Mouse (Mus musculus): Measurements from ENCODE around the gene Ppp1r3g. TPM values are rescaled to one million over a fixed set of nuclear protein-coding genes. Genes with fewer than 3 reads are reported as not detected.

Gene Ppp1r3g
- polyA plus RNA-seq, 1 experiment, result not detected

DNA sequence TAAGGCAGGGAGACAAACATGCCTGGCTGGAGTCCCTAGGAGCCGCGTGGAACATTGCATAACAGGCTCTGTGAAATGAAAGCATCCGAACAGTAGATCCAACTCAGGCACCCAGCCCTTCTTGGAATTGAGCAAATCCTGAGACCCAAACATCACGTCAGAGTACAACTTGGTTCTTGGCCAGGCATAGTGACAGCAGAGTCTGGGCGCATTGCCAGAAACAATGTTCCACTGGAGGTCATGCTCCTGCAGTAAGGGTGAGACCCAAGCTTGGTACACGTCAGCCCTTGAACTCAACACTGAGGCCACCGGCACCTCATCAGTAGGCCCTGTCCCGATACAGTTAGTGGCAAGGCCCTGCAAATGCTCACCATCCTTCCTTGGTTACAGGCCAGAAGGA, 35.4 kb downstream of the Ppp1r3g start:
- Histone ChIP-seq H3K27ac (ENCODE audit: insufficient read depth, low read length) (no peak overlapping the region), H3K4me1 (ENCODE audit: control insufficient read depth, insufficient read depth, low read length) (no peaks in the 10 kb centered on the region), H3K4me3 (ENCODE audit: insufficient read depth, low read length) (no peak overlapping the region)
- no peak for TF ChIP-seq POLR2A (IDR thresholded peaks at IDR 0.05; ENCODE audit: low read depth, low read length)
- no peak for TF ChIP-seq CTCF (IDR thresholded peaks at IDR 0.05; ENCODE audit: borderline replicate concordance, insufficient read depth, low read length)

GRCm38 (mm10) chr13:35995231-35995630, 36.6 kb downstream of the Ppp1r3g start:
- Histone ChIP-seq H3K4me3 (ENCODE audit: insufficient read depth, low read length) (no peak overlapping the region), H3K27ac (ENCODE audit: insufficient read depth, low read length) (no peak overlapping the region), H3K4me1 (ENCODE audit: control insufficient read depth, insufficient read depth, low read length) (no peaks in the 10 kb centered on the region)
- no peak for TF ChIP-seq POLR2A (IDR thresholded peaks at IDR 0.05; ENCODE audit: low read depth, low read length)
- TF ChIP-seq CTCF (IDR thresholded peaks at IDR 0.05; ENCODE audit: borderline replicate concordance, insufficient read depth, low read length), result no peak

DNA sequence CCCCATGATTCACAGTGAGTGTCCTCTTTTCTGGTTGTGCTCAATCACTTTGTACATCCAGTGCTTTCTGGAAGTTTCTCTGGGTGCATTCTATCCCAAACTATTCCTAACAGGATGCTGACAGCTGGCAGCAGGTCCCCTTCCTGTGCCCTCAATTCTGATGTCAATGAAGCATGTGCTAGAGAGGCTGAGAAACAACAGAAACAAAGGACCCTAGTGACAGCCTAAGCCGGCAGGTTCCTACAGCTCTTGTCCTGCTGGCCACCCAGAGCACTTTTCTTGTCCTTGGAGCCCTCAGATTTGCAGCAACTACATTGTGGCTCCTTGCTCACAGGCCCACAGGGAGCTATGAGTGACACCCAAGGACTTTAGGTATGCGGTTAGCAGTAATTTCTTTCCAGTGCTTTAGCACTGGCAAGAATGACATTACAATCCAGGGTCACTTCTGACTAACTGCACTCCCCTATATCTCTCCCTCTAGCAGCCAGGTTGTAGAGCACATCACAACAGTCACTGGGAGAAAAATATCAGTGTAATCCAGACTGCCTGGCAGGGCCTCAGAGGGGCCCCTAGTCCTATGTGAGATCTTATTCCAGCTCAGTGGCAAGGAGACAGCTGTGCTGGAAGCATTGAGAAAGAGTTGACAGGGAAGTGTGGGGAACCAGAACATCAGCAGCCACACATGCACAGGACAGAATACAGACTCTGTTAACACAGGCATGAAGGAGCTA, 37.2 kb downstream of the Ppp1r3g start:
- TF ChIP-seq CTCF (IDR thresholded peaks at IDR 0.05; ENCODE audit: borderline replicate concordance, insufficient read depth, low read length), result no peak
- no peak for TF ChIP-seq POLR2A (IDR thresholded peaks at IDR 0.05; ENCODE audit: low read depth, low read length)
- H3K27ac ChIP-seq (ENCODE audit: insufficient read depth, low read length), result no peak overlapping the region
- H3K4me3 ChIP-seq (ENCODE audit: insufficient read depth, low read length), result no peak overlapping the region
- no peaks in the 10 kb centered on the region for H3K4me1 ChIP-seq (ENCODE audit: control insufficient read depth, insufficient read depth, low read length)

- H3K4me1 ChIP-seq (ENCODE audit: control insufficient read depth, insufficient read depth, low read length), result no peaks in the 10 kb centered on the region
- H3K27ac ChIP-seq (ENCODE audit: insufficient read depth, low read length), result no peak overlapping the region
These were observed 39.0 kb downstream of the Ppp1r3g start for GRCm38 (mm10) chr13:35997606-35998005.

DNA sequence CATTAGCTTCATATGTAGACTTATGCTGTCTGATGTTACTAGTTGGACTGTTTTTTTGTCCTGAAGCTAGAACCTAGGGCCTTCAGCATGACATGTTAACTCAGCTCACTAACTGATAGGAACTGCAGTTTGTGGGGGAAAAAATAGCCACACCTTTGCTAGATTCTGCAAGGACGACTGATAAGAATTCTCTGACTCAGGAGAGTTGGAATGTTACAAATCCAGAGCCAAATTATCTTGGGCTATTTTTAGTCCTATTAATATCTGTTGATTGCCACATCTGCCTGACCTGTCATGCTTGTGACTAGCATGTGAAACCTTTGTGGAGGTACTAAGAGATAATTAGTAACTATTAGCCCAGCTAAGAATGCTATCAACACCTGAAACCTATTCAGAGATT, 42.2 kb downstream of the Ppp1r3g start:
- H3K4me1 ChIP-seq (ENCODE audit: control insufficient read depth, insufficient read depth, low read length), result no peaks in the 10 kb centered on the region
- no peak overlapping the region for H3K27ac ChIP-seq (ENCODE audit: insufficient read depth, low read length)
- TF ChIP-seq POLR2A (IDR thresholded peaks at IDR 0.05; ENCODE audit: low read depth, low read length) (no peak), CTCF (IDR thresholded peaks at IDR 0.05; ENCODE audit: borderline replicate concordance, insufficient read depth, low read length) (no peak)
- no peak overlapping the region for H3K4me3 ChIP-seq (ENCODE audit: insufficient read depth, low read length)

More at GRCm38 (mm10) chr13:35997606-35998005, 39.0 kb downstream of the Ppp1r3g start:
- no peak overlapping the region for H3K4me3 ChIP-seq (ENCODE audit: insufficient read depth, low read length)
- TF ChIP-seq CTCF (IDR thresholded peaks at IDR 0.05; ENCODE audit: borderline replicate concordance, insufficient read depth, low read length), result no peak
- TF ChIP-seq POLR2A (IDR thresholded peaks at IDR 0.05; ENCODE audit: low read depth, low read length), result no peak

DNA sequence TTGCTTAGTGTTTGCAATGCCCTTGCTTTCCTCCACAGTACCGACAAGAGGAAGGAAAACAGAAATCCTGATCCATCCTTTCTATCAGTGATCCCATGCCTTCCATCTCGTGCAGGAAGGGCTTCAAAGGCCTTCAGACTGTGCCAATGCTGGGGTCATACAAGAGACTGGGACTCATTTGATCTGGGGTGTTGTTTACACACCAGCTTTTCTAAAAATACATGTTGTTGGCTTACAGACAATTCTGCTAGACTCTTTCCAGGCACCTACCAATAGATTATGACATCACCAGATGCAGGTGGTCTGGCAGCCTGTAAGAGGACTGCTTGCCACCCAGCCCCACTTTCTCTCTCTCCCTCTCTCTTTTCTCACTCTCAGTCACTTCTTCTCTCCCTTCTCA, 51.3 kb downstream of the Ppp1r3g start:
- Histone ChIP-seq H3K4me3 (ENCODE audit: insufficient read depth, low read length) (no peak overlapping the region), H3K4me1 (ENCODE audit: control insufficient read depth, insufficient read depth, low read length) (no peaks in the 10 kb centered on the region), H3K27ac (ENCODE audit: insufficient read depth, low read length) (no peak overlapping the region)
- TF ChIP-seq POLR2A (IDR thresholded peaks at IDR 0.05; ENCODE audit: low read depth, low read length) (no peak), CTCF (IDR thresholded peaks at IDR 0.05; ENCODE audit: borderline replicate concordance, insufficient read depth, low read length) (no peak)

DNA sequence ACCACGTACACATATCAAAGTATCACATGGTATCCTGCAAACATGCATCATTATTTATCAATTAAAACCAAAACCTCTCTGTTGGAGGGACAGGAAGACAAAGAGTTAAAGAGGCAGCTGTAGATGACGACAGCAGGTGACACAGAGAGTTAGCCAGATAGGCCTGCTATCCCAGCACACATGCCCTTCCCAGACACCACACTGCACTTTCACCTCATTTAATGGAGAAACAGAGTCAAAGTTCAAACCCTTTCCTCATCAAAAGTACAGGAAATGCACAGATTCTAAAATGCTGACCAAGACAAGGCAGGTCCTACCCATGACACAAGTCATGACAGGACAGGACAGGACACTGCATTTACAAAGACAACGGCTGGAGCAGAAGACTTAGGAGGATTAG, 57.0 kb downstream of the Ppp1r3g start:
- TF ChIP-seq CTCF (IDR thresholded peaks at IDR 0.05; ENCODE audit: borderline replicate concordance, insufficient read depth, low read length) (no peak), POLR2A (IDR thresholded peaks at IDR 0.05; ENCODE audit: low read depth, low read length) (no peak)
- Histone ChIP-seq H3K4me1 (ENCODE audit: control insufficient read depth, insufficient read depth, low read length) (no peaks in the 10 kb centered on the region), H3K27ac (ENCODE audit: insufficient read depth, low read length) (no peak overlapping the region), H3K4me3 (ENCODE audit: insufficient read depth, low read length) (no peak overlapping the region)

DNA sequence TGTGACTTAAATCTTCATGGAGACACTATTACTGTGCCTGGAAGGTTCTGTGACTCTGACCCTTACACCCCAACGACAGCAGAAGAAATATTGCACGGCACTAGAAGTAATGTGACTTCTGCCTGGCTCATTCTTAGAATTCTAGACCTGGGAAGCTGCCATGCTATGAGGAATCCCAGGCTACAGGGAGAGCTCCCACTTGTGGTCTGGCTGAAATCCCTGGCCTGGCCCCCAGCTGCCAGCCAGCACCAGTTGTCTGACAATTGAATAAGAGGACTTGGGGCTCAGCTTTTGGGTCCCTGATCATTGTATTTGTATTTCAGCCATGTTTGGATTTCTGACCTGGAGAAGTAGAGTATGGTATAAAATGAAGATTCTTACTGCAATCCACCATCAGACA, 59.4 kb downstream of the Ppp1r3g start:
- Histone ChIP-seq H3K4me3 (ENCODE audit: insufficient read depth, low read length) (no peak overlapping the region), H3K27ac (ENCODE audit: insufficient read depth, low read length) (no peak overlapping the region), H3K4me1 (ENCODE audit: control insufficient read depth, insufficient read depth, low read length) (no peaks in the 10 kb centered on the region)
- no peak for TF ChIP-seq POLR2A (IDR thresholded peaks at IDR 0.05; ENCODE audit: low read depth, low read length)
- no peak for TF ChIP-seq CTCF (IDR thresholded peaks at IDR 0.05; ENCODE audit: borderline replicate concordance, insufficient read depth, low read length)

- Histone ChIP-seq H3K4me1 (ENCODE audit: control insufficient read depth, insufficient read depth, low read length) (no peaks in the 10 kb centered on the region), H3K27ac (ENCODE audit: insufficient read depth, low read length) (no peak overlapping the region), H3K4me3 (ENCODE audit: insufficient read depth, low read length) (no peak overlapping the region)
- TF ChIP-seq POLR2A (IDR thresholded peaks at IDR 0.05; ENCODE audit: low read depth, low read length) (no peak), CTCF (IDR thresholded peaks at IDR 0.05; ENCODE audit: borderline replicate concordance, insufficient read depth, low read length) (no peak)
These were observed 61.0 kb downstream of the Ppp1r3g start for GRCm38 (mm10) chr13:36019309-36020274.

Other genes with a start within 250 kb of the Ppp1r3g start
- gene Rpp40, start 52.5 kb upstream of the Ppp1r3g start, polyA plus RNA-seq (2011; ENCODE audit: insufficient read length, low read depth, missing spikeins), result 8.0 and 8.9 TPM in 2 replicates
- 14.0 and 16.0 TPM in 2 replicates for gene Fars2, start 158.6 kb downstream of the Ppp1r3g start, polyA plus RNA-seq (2011; ENCODE audit: insufficient read length, low read depth, missing spikeins)
- 7.0 and 8.2 TPM in 2 replicates for gene Lyrm4, start 158.7 kb downstream of the Ppp1r3g start, polyA plus RNA-seq (2011; ENCODE audit: insufficient read length, low read depth, missing spikeins)

Data from embryonic fibroblast, embryonic 13.5 days (primary cell).